ENCODE assay signal across 8 mouse cellular contexts in the genomic region with DNA sequence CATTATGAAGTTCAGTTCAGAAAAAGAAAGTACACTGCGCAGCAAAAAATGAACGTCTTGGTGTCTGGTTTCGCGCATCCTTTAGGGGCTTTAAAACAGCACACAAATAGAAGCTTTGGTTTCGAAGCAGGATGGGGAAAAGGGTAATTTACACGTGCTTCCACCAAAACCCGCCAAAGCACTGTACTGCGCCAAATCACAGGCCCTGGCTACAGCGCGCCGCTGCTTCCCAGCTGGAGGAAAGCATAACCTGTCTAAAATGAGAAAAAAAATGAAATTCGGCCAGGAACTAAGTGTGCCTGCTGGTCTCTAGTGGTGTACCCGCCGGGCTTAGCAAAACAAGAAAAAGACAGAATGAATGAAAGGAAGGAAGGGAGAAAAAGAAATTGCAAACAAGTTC. TPM values are rescaled to one million over a fixed set of nuclear protein-coding genes. Genes with fewer than 3 reads are reported as not detected.
DNase-seq lines count a peak whose midpoint lies in the region; ATAC-seq and TF ChIP-seq lines count a peak whose summit lies in the region.

No protein-coding gene starts in this region.

- H3K79me2 ChIP-seq in heart, adult 2 months (replicated peaks; ENCODE audit: control insufficient read depth, insufficient read depth, low read length) = peaks cover 1% of the 10 kb centered on the region; the same call in 1 of the 2 replicates

- intact Hi-C loops in heart, adult 2 months (cut with DNase I) = loop anchor here (10.0 kb wide), 1 partner anchor 1794 kb away; a partner anchor contains a TSS

- WGBS in heart, adult 2 months = under 1% methylated on average over 14 of the region's 14 CpGs
- WGBS in liver, embryonic 12.5 days (ENCODE audit: insufficient replicate concordance) = under 1% methylated on average over 14 of the region's 14 CpGs
- under 1% methylated on average over 14 of the region's 14 CpGs for WGBS in neural tube, embryonic 14.5 days

- no peak for TF ChIP-seq CTCF in ES-Bruce4 (IDR thresholded peaks at IDR 0.05; ENCODE audit: low read depth, low read length)
- TF ChIP-seq CTCF in heart, adult 2 months (IDR thresholded peaks at IDR 0.05) = no peak

- DNase-seq in 3134 (ENCODE audit: extremely low read depth, insufficient read length, low spot score) = peak; percentile 61
- DNase-seq in cerebellum, postnatal 14 days = peak; percentile 54 to 61
- DNase-seq in heart, adult 2 months = peak; percentile 43 to 60
- DNase-seq in kidney, adult 8-10 months = peak; percentile 35 to 41
- no peak for DNase-seq in c-Kit-positive CD71-positive TER-119-positive erythroid progenitor cells, embryonic 14.5 days (ENCODE audit: low spot score)

- H3K4me2 ChIP-seq in liver, embryonic 12.5 days = peak overlapping the region; percentile 78
- peak overlapping the region; percentile 73 for H3K4me2 ChIP-seq in neural tube, embryonic 14.5 days (ENCODE audit: low read depth, low read length)

- TF ChIP-seq EP300 in ES-Bruce4 (IDR thresholded peaks at IDR 0.05; ENCODE audit: insufficient read depth, low read depth, low read length) = no peak
- TF ChIP-seq EP300 in heart, adult 2 months (IDR thresholded peaks at IDR 0.05; ENCODE audit: insufficient read depth, low read depth, low read length) = no peak

- H3K9ac ChIP-seq in ES-Bruce4 (ENCODE audit: low read depth, poor library complexity, severe bottlenecking) = peak overlapping the region; percentile 75
- H3K9ac ChIP-seq in heart, adult 2 months (ENCODE audit: low read depth, low read length) = peak overlapping the region; percentile 50
- peak overlapping the region; percentile 69 for H3K9ac ChIP-seq in liver, embryonic 12.5 days
- 0 out of 2 replicates have a peak overlapping the region, but pooled peaks have one; percentile 35 for H3K9ac ChIP-seq in neural tube, embryonic 14.5 days (replicated peaks; ENCODE audit: low read depth, low read length)

- no peaks in the 10 kb centered on the region for H3K27me3 ChIP-seq in ES-Bruce4 (ENCODE audit: control insufficient read depth, insufficient read depth, low read length, poor library complexity, severe bottlenecking)
- H3K27me3 ChIP-seq in heart, adult 2 months (ENCODE audit: control insufficient read depth, insufficient read depth, low read length) = no peaks in the 10 kb centered on the region
- peaks cover 38% of the 10 kb centered on the region for H3K27me3 ChIP-seq in liver, embryonic 12.5 days (replicated peaks)
- no peaks in the 10 kb centered on the region for H3K27me3 ChIP-seq in neural tube, embryonic 14.5 days (ENCODE audit: control insufficient read depth, insufficient read depth, low read length)

- peaks cover 11% of the 10 kb centered on the region for H3K36me3 ChIP-seq in ES-Bruce4 (ENCODE audit: control insufficient read depth, insufficient read depth, low read length, poor library complexity, severe bottlenecking)
- H3K36me3 ChIP-seq in heart, adult 2 months (ENCODE audit: control insufficient read depth, insufficient read depth, low read length) = peaks cover 7% of the 10 kb centered on the region; the same call in 1 of the 2 replicates
- H3K36me3 ChIP-seq in liver, embryonic 12.5 days = peaks cover 15% of the 10 kb centered on the region
- H3K36me3 ChIP-seq in neural tube, embryonic 14.5 days (ENCODE audit: control insufficient read depth, insufficient read depth, low read length) = no peaks in the 10 kb centered on the region

- H3K27ac ChIP-seq in ES-Bruce4 (ENCODE audit: insufficient read depth, low read length) = no peak overlapping the region
- peak overlapping the region; percentile 66 for H3K27ac ChIP-seq in heart, adult 2 months
- H3K27ac ChIP-seq in liver, embryonic 12.5 days = peak overlapping the region; percentile 72
- H3K27ac ChIP-seq in neural tube, embryonic 14.5 days (ENCODE audit: low read depth, low read length) = peak overlapping the region; percentile 55

- H3K9me3 ChIP-seq in ES-Bruce4 (replicated peaks; ENCODE audit: control insufficient read depth, insufficient read depth, low read length, poor library complexity, severe bottlenecking) = no peaks in the 10 kb centered on the region
- H3K9me3 ChIP-seq in liver, embryonic 12.5 days (replicated peaks) = no peaks in the 10 kb centered on the region
- H3K9me3 ChIP-seq in neural tube, embryonic 14.5 days (ENCODE audit: control insufficient read depth, low read length) = no peaks in the 10 kb centered on the region

- no peaks in the 10 kb centered on the region for H3K4me1 ChIP-seq in ES-Bruce4 (ENCODE audit: control insufficient read depth, insufficient read depth, low read length)
- H3K4me1 ChIP-seq in heart, adult 2 months (ENCODE audit: control insufficient read depth, insufficient read depth, low read length) = peaks cover 5% of the 10 kb centered on the region
- peaks cover 28% of the 10 kb centered on the region for H3K4me1 ChIP-seq in liver, embryonic 12.5 days
- peaks cover 14% of the 10 kb centered on the region for H3K4me1 ChIP-seq in neural tube, embryonic 14.5 days (ENCODE audit: control insufficient read depth, insufficient read depth, low read length)

- TF ChIP-seq POLR2A in ES-Bruce4 (IDR thresholded peaks at IDR 0.05; ENCODE audit: insufficient read depth, low read length) = no peak
- no peak for TF ChIP-seq POLR2A in heart, adult 2 months (IDR thresholded peaks at IDR 0.05; ENCODE audit: insufficient read depth, low read depth, low read length)

- H3K4me3 ChIP-seq in ES-Bruce4 (ENCODE audit: low read depth, low read length) = peak overlapping the region; percentile 89
- H3K4me3 ChIP-seq in heart, adult 2 months = peak overlapping the region; percentile 95
- H3K4me3 ChIP-seq in liver, embryonic 12.5 days = peak overlapping the region; percentile 87
- peak overlapping the region; percentile 88 for H3K4me3 ChIP-seq in neural tube, embryonic 14.5 days (ENCODE audit: low read depth, low read length)

- no peak for ATAC-seq in liver, embryonic 12.5 days
- 0 out of 2 replicates have a peak, but pooled peaks have one; percentile 2 for ATAC-seq in neural tube, embryonic 14.5 days (ENCODE audit: low read depth)

RNA-seq across cellular contexts. Expression of a gene that starts 1.0 kb away (rescaled TPM):
- polyA plus RNA-seq in ES-Bruce4 (2011; ENCODE audit: insufficient read depth, insufficient read length, low read depth, missing spikeins) = not detected in 2 replicates
- total RNA-seq in heart, adult 2 months (2021) = not detected
- not detected in 2 replicates for polyA plus RNA-seq in heart, adult 2 months (2012; rRNA removed)
- polyA plus RNA-seq in liver, embryonic 12.5 days (2016; fragmentation: Nextera tagmentation; extraction: Ambion mirVana) = not detected in 2 replicates
- 0.83 and 0.88 TPM in 2 replicates for polyA plus RNA-seq in neural tube, embryonic 14.5 days (2014; fragmentation: Nextera tagmentation; extraction: Ambion mirVana)

RNA-seq across cellular contexts. Expression of a gene that starts 1.1 kb away (rescaled TPM):
- 25.9 and 26.1 TPM in 2 replicates for polyA plus RNA-seq in ES-Bruce4 (2011; ENCODE audit: insufficient read depth, insufficient read length, low read depth, missing spikeins)
- total RNA-seq in heart, adult 2 months (2021) = 10 to 100 TPM; 13.2 to 13.4 TPM
- 7.3 and 10.0 TPM in 2 replicates for polyA plus RNA-seq in heart, adult 2 months (2012; rRNA removed)
- 15.8 and 17.2 TPM in 2 replicates for polyA plus RNA-seq in liver, embryonic 12.5 days (2016; fragmentation: Nextera tagmentation; extraction: Ambion mirVana)
- 32.0 and 40.7 TPM in 2 replicates for polyA plus RNA-seq in neural tube, embryonic 14.5 days (2014; fragmentation: Nextera tagmentation; extraction: Ambion mirVana)

RNA-seq across cellular contexts. Expression of a gene that starts 43.6 kb away (rescaled TPM):
- 2.4 and 3.3 TPM in 2 replicates for polyA plus RNA-seq in ES-Bruce4 (2011; ENCODE audit: insufficient read depth, insufficient read length, low read depth, missing spikeins)
- total RNA-seq in heart, adult 2 months (2021) = not detected
- polyA plus RNA-seq in heart, adult 2 months (2012; rRNA removed) = not detected in 2 replicates
- not detected in 2 replicates for polyA plus RNA-seq in liver, embryonic 12.5 days (2016; fragmentation: Nextera tagmentation; extraction: Ambion mirVana)
- polyA plus RNA-seq in neural tube, embryonic 14.5 days (2014; fragmentation: Nextera tagmentation; extraction: Ambion mirVana) = 0.12 TPM in 1 of 2 replicates, not detected in the other

RNA-seq across cellular contexts. Expression of a gene that starts 47.0 kb away (rescaled TPM):
- polyA plus RNA-seq in ES-Bruce4 (2011; ENCODE audit: insufficient read depth, insufficient read length, low read depth, missing spikeins) = 31.1 and 36.1 TPM in 2 replicates
- total RNA-seq in heart, adult 2 months (2021) = not detected
- polyA plus RNA-seq in heart, adult 2 months (2012; rRNA removed) = 0.06 TPM in 1 of 2 replicates, not detected in the other
- polyA plus RNA-seq in liver, embryonic 12.5 days (2016; fragmentation: Nextera tagmentation; extraction: Ambion mirVana) = 0.13 and 0.38 TPM in 2 replicates
- polyA plus RNA-seq in neural tube, embryonic 14.5 days (2014; fragmentation: Nextera tagmentation; extraction: Ambion mirVana) = 0.50 and 0.66 TPM in 2 replicates

RNA-seq across cellular contexts. Expression of a gene that starts 52.9 kb away (rescaled TPM):
- 0.14 and 0.24 TPM in 2 replicates for polyA plus RNA-seq in ES-Bruce4 (2011; ENCODE audit: insufficient read depth, insufficient read length, low read depth, missing spikeins)
- total RNA-seq in heart, adult 2 months (2021) = 10 to 100 TPM; 12.5 to 18.6 TPM
- polyA plus RNA-seq in heart, adult 2 months (2012; rRNA removed) = 5.2 and 11.9 TPM in 2 replicates
- polyA plus RNA-seq in liver, embryonic 12.5 days (2016; fragmentation: Nextera tagmentation; extraction: Ambion mirVana) = 1.8 and 2.3 TPM in 2 replicates
- 6.4 and 8.5 TPM in 2 replicates for polyA plus RNA-seq in neural tube, embryonic 14.5 days (2014; fragmentation: Nextera tagmentation; extraction: Ambion mirVana)
